Mouse (Mus musculus) neural tube, embryonic 11.5 days (tissue): ENCODE results near the gene Olfr384. TPM values are rescaled to one million over a fixed set of nuclear protein-coding genes. Genes with fewer than 3 reads are reported as not detected.
"Not testable (repeated sequence)": the region's sequence is repeated elsewhere in the genome, so short reads cannot be mapped to it uniquely, and the experiment has no call there.

Source experiments
- ATAC-seq: fragments of 200-750 bp; cut with Nextera tagmentation; 2 replicates; pipeline ENCODE4 v1.8.0; 2017; ENCODE audit warnings: moderate number of reproducible peaks, mild to moderate bottlenecking, moderate TSS enrichment, moderate library complexity; ENCODE audit not compliant: insufficient read depth, low FRiP score, low TSS enrichment
- DNase-seq: peaks from one replicate; pipeline ENCODE4 v3.0.0-alpha.2; 2015; ENCODE audit warnings: low spot score
- H3K27ac ChIP-seq: fragments of 300-500 bp; sonication (generic); 2 replicates; pipeline ENCODE4 v1.5.1; 2014; ENCODE audit warnings: low read depth, mild to moderate bottlenecking, low read length
- H3K27me3 ChIP-seq: fragments of 300-500 bp; sonication (generic); 2 replicates; pipeline ENCODE4 v1.6.1; 2014; ENCODE audit warnings: mild to moderate bottlenecking, low read length, mixed read lengths; ENCODE audit not compliant: control insufficient read depth, insufficient read depth
- H3K36me3 ChIP-seq: fragments of 300-500 bp; sonication (generic); 2 replicates; pipeline ENCODE4 v1.6.1; 2014; ENCODE audit warnings: mild to moderate bottlenecking, low read length, moderate library complexity, mixed read lengths; ENCODE audit not compliant: control insufficient read depth, insufficient read depth
- H3K4me1 ChIP-seq: fragments of 300-500 bp; sonication (generic); 2 replicates; pipeline ENCODE4 v1.6.1; 2014; ENCODE audit warnings: low read length, mixed read lengths; ENCODE audit not compliant: control insufficient read depth, insufficient read depth
- H3K4me2 ChIP-seq: fragments of 300-500 bp; sonication (generic); 2 replicates; pipeline ENCODE4 v1.6.1; 2014; ENCODE audit warnings: low read depth, mild to moderate bottlenecking, moderate library complexity
- H3K4me3 ChIP-seq: fragments of 300-500 bp; sonication (generic); 2 replicates; pipeline ENCODE4 v1.5.1; 2014; ENCODE audit warnings: low read depth, low read length
- H3K9ac ChIP-seq: fragments of 300-500 bp; sonication (generic); 2 replicates; pipeline ENCODE4 v1.6.1; 2014; ENCODE audit warnings: mild to moderate bottlenecking, low read length
- H3K9me3 ChIP-seq: fragments of 300-500 bp; sonication (generic); 2 replicates; pipeline ENCODE4 v1.6.1; 2016; ENCODE audit warnings: low read length; ENCODE audit not compliant: control insufficient read depth
- WGBS: fragments of 180-500 bp; shearing (Covaris S2); extraction: QIAGEN DNeasy Blood & Tissue Kit; methylation state at CpG from one replicate; pipeline ENCODE4 v1.1.7; 2014; 5-methylcytosine and 5-hydroxymethylcytosine counted together
- polyA plus RNA-seq: library from polyadenylated mRNA; unstranded; fragments of >200 nt; fragmentation: Nextera tagmentation; extraction: Ambion mirVana; gene quantifications from 2 replicates; pipeline ENCODE4 v1.2.1, GENCODE M21; 2014

Olfr384 gene
- not detected in 2 replicates for polyA plus RNA-seq

DNA sequence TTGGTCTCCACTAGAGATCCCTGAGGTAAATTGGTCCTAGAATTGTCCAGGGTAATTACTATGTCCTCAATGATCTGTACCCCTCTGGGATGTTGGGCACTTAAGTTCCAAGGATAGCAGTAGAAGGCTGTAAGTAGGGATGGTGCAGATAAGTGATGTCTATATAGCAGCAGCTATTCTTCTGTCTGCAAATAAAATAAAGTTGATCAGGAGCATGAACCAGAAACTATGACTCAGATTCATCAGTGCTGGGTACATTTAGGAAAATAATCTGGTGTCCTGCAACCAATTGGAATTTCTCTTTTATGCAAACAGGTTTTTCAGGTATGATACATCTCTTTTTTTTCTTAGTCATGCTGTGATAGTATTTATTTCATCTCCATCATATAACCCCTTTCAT lies at the start of gene Olfr384:
Olfr384 (plus strand) TSS at position 301 of the 400 bp plus-strand sequence.
- Histone ChIP-seq H3K27me3 (no peaks in the 10 kb centered on the region), H3K4me1 (no peaks in the 10 kb centered on the region), H3K9ac (no peak within 1 kb of the TSS), H3K36me3 (no peaks in the 10 kb centered on the region), H3K4me3 (no peak within 1 kb of the TSS), H3K9me3 (0 out of 2 replicates have a peak, but pooled peaks cover 4% of the 10 kb centered on the region), H3K27ac (no peak within 1 kb of the TSS), H3K4me2 (no peak within 1 kb of the TSS)
- no peak for ATAC-seq
- DNase-seq, result no peak

- H3K36me3 ChIP-seq, result no peaks in the 10 kb centered on the region
- ATAC-seq (no peak), DNase-seq (no peak)
- no peak overlapping the region for H3K4me3 ChIP-seq
- no peak overlapping the region for H3K9ac ChIP-seq
- no peaks in the 10 kb centered on the region for H3K27me3 ChIP-seq
- H3K4me2 ChIP-seq, result no peak overlapping the region
- no peaks in the 10 kb centered on the region for H3K4me1 ChIP-seq
- peaks cover 6% of the 10 kb centered on the region for H3K9me3 ChIP-seq
- H3K27ac ChIP-seq, result no peak overlapping the region
These were observed 18.5 kb upstream of the Olfr384 start for GRCm38 (mm10) chr11:73579871-73580270.

DNA sequence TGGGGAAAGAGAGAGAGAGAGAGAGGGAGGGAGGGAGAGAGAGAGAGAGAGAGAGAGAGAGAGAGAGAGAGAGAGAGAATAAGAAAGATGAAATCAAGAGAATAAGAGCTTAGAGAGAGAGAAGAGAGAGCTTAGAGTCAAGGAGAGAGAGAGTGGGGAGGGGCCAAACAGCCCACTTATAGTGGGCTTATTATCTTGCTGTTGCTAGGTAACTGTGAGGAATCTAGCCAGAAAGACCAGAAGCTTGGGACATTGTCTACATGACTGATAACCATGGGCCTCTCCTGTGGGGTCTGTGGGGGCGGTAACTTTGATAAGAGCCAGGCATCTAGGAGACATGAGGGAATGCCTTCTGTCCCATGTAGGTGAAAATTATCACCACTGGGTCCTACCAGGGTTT lies 15.2 kb upstream of the Olfr384 start:
- H3K9me3 ChIP-seq, H3K9ac ChIP-seq, H3K4me1 ChIP-seq, H3K4me3 ChIP-seq, H3K4me2 ChIP-seq, H3K36me3 ChIP-seq, H3K27ac ChIP-seq, DNase-seq, H3K27me3 ChIP-seq, ATAC-seq: not testable (repeated sequence)
- 87% methylated on average over 1 of the region's 1 CpGs for WGBS

DNA sequence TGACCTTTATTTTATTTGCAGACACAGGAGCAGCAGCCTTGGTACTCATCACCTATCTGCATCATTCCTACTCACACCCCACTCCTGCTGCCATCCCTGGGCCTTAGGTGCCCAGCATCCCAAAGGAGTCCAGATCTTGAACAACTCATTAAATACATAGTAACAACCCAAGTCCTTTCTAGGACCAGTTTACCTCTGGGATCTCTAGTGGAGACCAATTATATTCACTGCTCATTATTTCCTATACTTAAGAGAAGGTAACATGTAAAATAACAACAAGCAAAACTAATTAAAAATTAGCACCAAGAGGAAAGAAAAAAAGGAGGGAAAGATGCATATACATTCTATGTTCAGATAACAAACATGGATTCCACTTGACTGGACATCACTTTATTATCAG lies 5.5 kb upstream of the Olfr384 start, which contains the start of gene Olfr385:
Olfr385 (minus strand) TSS at position 101 of the 400 bp plus-strand sequence.
- no peak within 1 kb of the TSS for H3K9ac ChIP-seq
- H3K27ac ChIP-seq, result no peak within 1 kb of the TSS
- H3K9me3 ChIP-seq, result 0 out of 2 replicates have a peak, but pooled peaks cover 4% of the 10 kb centered on the region
- H3K4me2 ChIP-seq, result no peak within 1 kb of the TSS
- DNase-seq (no peak), ATAC-seq (no peak)
- no peaks in the 10 kb centered on the region for H3K27me3 ChIP-seq
- no peaks in the 10 kb centered on the region for H3K36me3 ChIP-seq
- no peaks in the 10 kb centered on the region for H3K4me1 ChIP-seq
- no peak within 1 kb of the TSS for H3K4me3 ChIP-seq

Other genes with a start within 250 kb of the Olfr384 start
- gene Olfr20, start 247.8 kb upstream of the Olfr384 start, polyA plus RNA-seq, result not detected in 2 replicates
- gene Olfr376, start 227.3 kb upstream of the Olfr384 start, polyA plus RNA-seq, result not detected in 2 replicates
- not detected in 2 replicates for gene Olfr1, start 199.0 kb upstream of the Olfr384 start, polyA plus RNA-seq
- not detected in 2 replicates for gene Olfr378, start 170.1 kb upstream of the Olfr384 start, polyA plus RNA-seq
- gene Olfr380, start 141.1 kb upstream of the Olfr384 start, polyA plus RNA-seq, result not detected in 2 replicates
- gene Olfr381, start 107.0 kb upstream of the Olfr384 start, polyA plus RNA-seq, result not detected in 2 replicates
- gene Olfr382, start 81.4 kb upstream of the Olfr384 start, polyA plus RNA-seq, result not detected in 2 replicates
- not detected in 2 replicates for gene Olfr385, start 5.6 kb upstream of the Olfr384 start, polyA plus RNA-seq
- not detected in 2 replicates for gene Zfp735, start 90.2 kb downstream of the Olfr384 start, polyA plus RNA-seq
- gene Olfr389, start 182.1 kb downstream of the Olfr384 start, polyA plus RNA-seq, result not detected in 2 replicates
- gene Olfr390, start 184.4 kb downstream of the Olfr384 start, polyA plus RNA-seq, result not detected in 2 replicates
- not detected in 2 replicates for gene Olfr391-ps, start 204.5 kb downstream of the Olfr384 start, polyA plus RNA-seq
- not detected in 2 replicates for gene Olfr392, start 218.5 kb downstream of the Olfr384 start, polyA plus RNA-seq